Mouse (Mus musculus): Measurements from ENCODE around the gene Gm5475. TPM values are rescaled to one million over a fixed set of nuclear protein-coding genes. Genes with fewer than 3 reads are reported as not detected.

The Gm5475 gene
- polyA plus RNA-seq (2015; fragmentation: Nextera tagmentation; extraction: Ambion mirVana) = 0.12 TPM in 1 of 2 replicates, not detected in the other

GRCm38 (mm10) chr15:100421758-100422197 is at the start of gene Gm5475:
Gene Gm5475, plus strand, starts transcription at chr15:100422147.

GRCm38 (mm10) chr15:100424396-100425122 is 2.6 kb downstream of the Gm5475 start, which contains the start of gene Slc11a2:
Gene Slc11a2, minus strand, starts transcription at chr15:100425072.

GRCm38 (mm10) chr15:100468295-100469188 is 46.6 kb downstream of the Gm5475 start, which contains the start of gene Letmd1:
Gene Letmd1, plus strand, starts transcription at chr15:100469023.

Other genes starting within 250 kb of the Gm5475 start
- 37.7 and 41.9 TPM in 2 replicates for gene Atf1, start 194.3 kb upstream of the Gm5475 start, polyA plus RNA-seq (2015; fragmentation: Nextera tagmentation; extraction: Ambion mirVana)
- gene Tmprss12, start 141.3 kb upstream of the Gm5475 start, polyA plus RNA-seq (2015; fragmentation: Nextera tagmentation; extraction: Ambion mirVana) = not detected in 2 replicates
- gene Mettl7a1, start 118.0 kb upstream of the Gm5475 start, polyA plus RNA-seq (2015; fragmentation: Nextera tagmentation; extraction: Ambion mirVana) = 3.0 and 4.1 TPM in 2 replicates
- gene Mettl7a3, start 87.2 kb upstream of the Gm5475 start, polyA plus RNA-seq (2015; fragmentation: Nextera tagmentation; extraction: Ambion mirVana) = 0.09 TPM in 1 of 2 replicates, not detected in the other
- gene Methig1, start 69.0 kb upstream of the Gm5475 start, polyA plus RNA-seq (2015; fragmentation: Nextera tagmentation; extraction: Ambion mirVana) = not detected in 2 replicates
- not detected in 2 replicates for gene Mettl7a2, start 68.9 kb upstream of the Gm5475 start, polyA plus RNA-seq (2015; fragmentation: Nextera tagmentation; extraction: Ambion mirVana)
- gene Higd1c, start 57.6 kb upstream of the Gm5475 start, polyA plus RNA-seq (2015; fragmentation: Nextera tagmentation; extraction: Ambion mirVana) = not detected in 2 replicates
- 6.4 and 10.4 TPM in 2 replicates for gene Slc11a2, start 2.9 kb downstream of the Gm5475 start, polyA plus RNA-seq (2015; fragmentation: Nextera tagmentation; extraction: Ambion mirVana)
- gene Letmd1, start 46.9 kb downstream of the Gm5475 start, polyA plus RNA-seq (2015; fragmentation: Nextera tagmentation; extraction: Ambion mirVana) = 18.3 and 19.7 TPM in 2 replicates
- 4.5 and 4.8 TPM in 2 replicates for gene Csrnp2, start 73.3 kb downstream of the Gm5475 start, polyA plus RNA-seq (2015; fragmentation: Nextera tagmentation; extraction: Ambion mirVana)
- 11.4 and 14.0 TPM in 2 replicates for gene Tfcp2, start 129.9 kb downstream of the Gm5475 start, polyA plus RNA-seq (2015; fragmentation: Nextera tagmentation; extraction: Ambion mirVana)
- gene Pou6f1, start 177.8 kb downstream of the Gm5475 start, polyA plus RNA-seq (2015; fragmentation: Nextera tagmentation; extraction: Ambion mirVana) = 2.5 and 3.0 TPM in 2 replicates
- gene Dazap2, start 193.2 kb downstream of the Gm5475 start, polyA plus RNA-seq (2015; fragmentation: Nextera tagmentation; extraction: Ambion mirVana) = 105 and 112 TPM in 2 replicates
- gene Smagp, start 214.8 kb downstream of the Gm5475 start, polyA plus RNA-seq (2015; fragmentation: Nextera tagmentation; extraction: Ambion mirVana) = 8.2 and 12.9 TPM in 2 replicates
- 0.74 and 0.91 TPM in 2 replicates for gene Bin2, start 247.4 kb downstream of the Gm5475 start, polyA plus RNA-seq (2015; fragmentation: Nextera tagmentation; extraction: Ambion mirVana)

Data from skeletal muscle tissue, postnatal 0 days (tissue).